Mouse (Mus musculus) heart, embryonic 11.5 days (tissue): ENCODE results near the gene Hoxb3. TPM values are rescaled to one million over a fixed set of nuclear protein-coding genes. Genes with fewer than 3 reads are reported as not detected.
A peak's percentile ranks its signal among the peaks of the same experiment; 100 is the strongest.

Experiments used
- ATAC-seq: fragments of 200-750 bp; cut with Nextera tagmentation; replicated peaks from 2 replicates; pipeline ENCODE4 v1.8.0; 2017; ENCODE audit warnings: moderate library complexity; ENCODE audit not compliant: insufficient number of reproducible peaks, low FRiP score, low TSS enrichment
- H3K27ac ChIP-seq: fragments of 300-500 bp; sonication (generic); 2 replicates; pipeline ENCODE4 v1.5.1; 2014; ENCODE audit warnings: mild to moderate bottlenecking, low read depth, low read length
- H3K27me3 ChIP-seq: fragments of 300-500 bp; sonication (generic); 2 replicates; pipeline ENCODE4 v1.6.1; 2014; ENCODE audit warnings: mild to moderate bottlenecking, low read length, mixed read lengths; ENCODE audit not compliant: control insufficient read depth, insufficient read depth
- H3K36me3 ChIP-seq: fragments of 300-500 bp; sonication (generic); 2 replicates; pipeline ENCODE4 v1.6.1; 2014; ENCODE audit warnings: mild to moderate bottlenecking, low read length, moderate library complexity, mixed read lengths; ENCODE audit not compliant: control insufficient read depth, insufficient read depth
- H3K4me1 ChIP-seq: fragments of 300-500 bp; sonication (generic); 2 replicates; pipeline ENCODE4 v1.6.1; 2014; ENCODE audit warnings: low read length; ENCODE audit not compliant: control insufficient read depth, insufficient read depth
- H3K4me2 ChIP-seq: fragments of 300-500 bp; sonication (generic); 2 replicates; pipeline ENCODE4 v1.6.1; 2014; ENCODE audit warnings: mild to moderate bottlenecking, moderate library complexity
- H3K4me3 ChIP-seq: fragments of 300-500 bp; sonication (generic); 2 replicates; pipeline ENCODE4 v1.5.1; 2014; ENCODE audit warnings: low read depth, low read length
- H3K9ac ChIP-seq: fragments of 300-500 bp; sonication (generic); 2 replicates; pipeline ENCODE4 v1.6.1; 2014; ENCODE audit warnings: mild to moderate bottlenecking, low read depth, low read length, moderate library complexity
- H3K9me3 ChIP-seq: fragments of 300-500 bp; sonication (generic); replicated peaks from 2 replicates; pipeline ENCODE4 v1.6.1; 2016; ENCODE audit warnings: low read length; ENCODE audit not compliant: control insufficient read depth
- WGBS: fragments of 180-500 bp; shearing (Covaris S2); extraction: QIAGEN DNeasy Blood & Tissue Kit; methylation state at CpG from one replicate; pipeline ENCODE4 v1.1.7; 2014; ENCODE audit not compliant: insufficient replicate concordance; 5-methylcytosine and 5-hydroxymethylcytosine counted together
- polyA plus RNA-seq: library from polyadenylated mRNA; unstranded; fragments of >200 nt; fragmentation: Nextera tagmentation; extraction: Ambion mirVana; gene quantifications from 2 replicates; pipeline ENCODE4 v1.2.1, GENCODE M21; 2014

Hoxb3 gene
- polyA plus RNA-seq, 1 experiment from 2014 or later: 0.74 TPM

DNA sequence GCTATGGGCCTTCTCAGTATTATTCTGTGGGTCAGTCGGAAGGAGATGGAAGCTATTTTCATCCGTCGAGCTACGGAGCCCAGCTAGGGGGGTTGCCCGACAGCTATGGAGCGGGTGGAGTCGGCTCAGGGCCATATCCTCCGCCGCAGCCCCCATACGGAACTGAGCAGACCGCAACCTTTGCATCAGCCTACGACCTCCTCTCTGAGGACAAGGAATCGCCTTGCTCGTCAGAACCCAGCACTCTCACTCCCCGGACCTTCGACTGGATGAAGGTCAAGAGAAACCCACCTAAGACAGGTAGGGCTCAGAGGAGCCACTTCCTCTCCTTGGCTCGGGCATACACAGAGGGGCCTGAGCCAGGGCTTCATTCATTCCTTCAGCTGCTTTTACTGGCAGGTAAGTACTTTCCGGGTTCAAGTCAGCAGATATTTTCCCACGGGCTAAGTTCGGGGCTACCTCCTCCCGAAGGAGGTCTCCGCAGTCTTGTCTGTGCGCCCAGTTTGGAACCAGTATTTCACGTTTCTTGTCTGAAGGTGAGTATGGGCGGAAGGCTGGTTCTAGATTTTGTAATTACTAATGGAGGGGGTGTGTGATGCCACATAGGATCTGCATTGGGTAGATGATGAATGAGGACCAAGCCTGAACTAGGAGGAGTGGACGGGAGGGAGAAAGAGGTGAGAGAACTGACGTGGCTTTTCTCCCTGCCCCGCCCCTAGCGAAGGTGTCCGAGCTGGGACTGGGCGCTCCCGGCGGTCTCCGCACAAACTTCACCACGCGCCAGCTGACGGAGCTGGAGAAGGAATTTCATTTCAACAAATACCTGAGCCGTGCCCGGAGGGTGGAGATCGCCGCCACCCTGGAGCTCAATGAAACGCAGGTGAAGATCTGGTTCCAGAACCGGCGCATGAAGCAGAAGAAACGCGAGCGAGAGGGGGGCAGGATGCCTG lies 43.2 kb downstream of the Hoxb3 start:
- Histone ChIP-seq H3K9ac (no peak overlapping the region), H3K9me3 (no peaks in the 10 kb centered on the region), H3K27me3 (peaks cover 87% of the 10 kb centered on the region), H3K36me3 (no peaks in the 10 kb centered on the region), H3K27ac (no peak overlapping the region), H3K4me1 (peaks cover 5% of the 10 kb centered on the region; the same call in 1 of the 2 replicates), H3K4me2 (peak overlapping the region; percentile 47), H3K4me3 (peak overlapping the region; percentile 21)
- no peak for ATAC-seq
- 2% methylated on average over 47 of the region's 47 CpGs for WGBS

DNA sequence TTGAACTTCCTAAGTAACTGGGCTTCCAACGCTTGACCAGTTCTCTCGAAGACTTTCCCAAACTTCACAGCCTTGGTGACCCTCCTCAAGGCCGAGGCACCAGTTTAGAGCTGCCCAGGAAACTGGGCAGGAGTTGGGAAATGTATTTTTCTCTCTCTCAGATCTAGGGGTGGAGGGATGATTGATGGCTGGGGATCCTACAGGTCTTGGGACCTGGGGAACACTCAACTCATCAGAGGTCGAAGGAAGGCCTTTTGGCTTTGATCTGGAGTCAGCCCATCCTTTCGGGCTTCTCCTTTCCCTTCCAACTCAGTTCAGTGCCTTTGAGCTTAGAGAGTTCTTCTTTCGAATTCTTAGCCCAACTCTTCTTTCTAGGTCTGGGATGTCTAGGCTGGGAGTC lies 44.0 kb downstream of the Hoxb3 start:
- Histone ChIP-seq H3K9me3 (no peaks in the 10 kb centered on the region), H3K4me3 (no peak overlapping the region; the same call in 1 of the 2 replicates), H3K27me3 (peaks cover 87% of the 10 kb centered on the region), H3K9ac (no peak overlapping the region), H3K4me1 (peaks cover 5% of the 10 kb centered on the region; the same call in 1 of the 2 replicates), H3K4me2 (no peak overlapping the region; the same call in 1 of the 2 replicates), H3K27ac (no peak overlapping the region), H3K36me3 (no peaks in the 10 kb centered on the region)
- ATAC-seq: no peak
- 32% methylated on average over 6 of the region's 6 CpGs for WGBS

DNA sequence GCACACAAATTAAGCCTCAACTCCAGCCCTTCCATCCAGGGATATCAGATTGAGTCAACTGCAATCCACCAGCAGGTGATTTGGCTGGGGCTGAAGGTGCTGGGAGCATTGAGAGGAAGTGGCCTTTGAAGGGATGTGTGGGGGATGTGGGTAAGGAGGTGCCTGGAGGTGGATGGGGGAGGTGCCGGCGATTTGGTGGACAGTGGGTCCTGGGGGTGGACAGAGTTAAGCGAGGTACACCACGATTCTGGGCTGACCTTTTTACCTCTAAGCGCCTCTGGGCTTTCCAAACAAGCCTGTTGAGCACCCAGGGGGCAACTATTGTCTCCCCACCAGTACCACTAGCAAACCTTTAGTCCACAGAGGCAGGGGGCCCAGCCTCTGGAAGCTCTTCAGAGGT lies 45.6 kb downstream of the Hoxb3 start:
- Histone ChIP-seq H3K4me3 (no peak overlapping the region), H3K9ac (no peak overlapping the region), H3K4me1 (peaks cover 8% of the 10 kb centered on the region; the same call in 1 of the 2 replicates), H3K27me3 (peaks cover 85% of the 10 kb centered on the region), H3K4me2 (no peak overlapping the region), H3K27ac (no peak overlapping the region), H3K9me3 (no peaks in the 10 kb centered on the region), H3K36me3 (no peaks in the 10 kb centered on the region)
- WGBS: 21% methylated on average over 5 of the region's 5 CpGs
- ATAC-seq: no peak

DNA sequence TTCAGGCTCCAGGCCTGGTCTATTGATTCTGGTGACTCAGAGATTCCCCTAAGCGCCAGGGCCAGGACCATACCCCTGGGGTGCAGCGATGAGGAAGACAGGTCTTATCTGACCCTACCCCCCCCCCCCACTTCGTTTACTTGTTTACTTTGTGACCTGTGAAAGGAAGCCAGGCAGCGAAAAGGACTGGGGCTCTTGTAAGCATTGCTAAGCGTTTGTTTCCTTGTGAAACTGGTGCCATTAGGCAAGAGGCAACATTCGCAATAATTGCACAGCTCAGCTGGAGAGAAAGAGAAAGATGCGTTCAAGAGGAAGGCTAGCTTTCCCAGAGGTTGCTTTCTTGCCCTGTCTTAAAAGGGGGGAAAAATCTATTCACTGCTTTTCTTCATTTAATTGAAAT lies 46.0 kb downstream of the Hoxb3 start:
- no peak overlapping the region for H3K4me2 ChIP-seq
- H3K27me3 ChIP-seq: peaks cover 85% of the 10 kb centered on the region
- no peak overlapping the region for H3K4me3 ChIP-seq
- H3K9me3 ChIP-seq: no peaks in the 10 kb centered on the region
- peaks cover 8% of the 10 kb centered on the region; the same call in 1 of the 2 replicates for H3K4me1 ChIP-seq
- WGBS: 29% methylated on average over 7 of the region's 7 CpGs
- no peak overlapping the region for H3K9ac ChIP-seq
- no peaks in the 10 kb centered on the region for H3K36me3 ChIP-seq
- no peak for ATAC-seq
- no peak overlapping the region for H3K27ac ChIP-seq

DNA sequence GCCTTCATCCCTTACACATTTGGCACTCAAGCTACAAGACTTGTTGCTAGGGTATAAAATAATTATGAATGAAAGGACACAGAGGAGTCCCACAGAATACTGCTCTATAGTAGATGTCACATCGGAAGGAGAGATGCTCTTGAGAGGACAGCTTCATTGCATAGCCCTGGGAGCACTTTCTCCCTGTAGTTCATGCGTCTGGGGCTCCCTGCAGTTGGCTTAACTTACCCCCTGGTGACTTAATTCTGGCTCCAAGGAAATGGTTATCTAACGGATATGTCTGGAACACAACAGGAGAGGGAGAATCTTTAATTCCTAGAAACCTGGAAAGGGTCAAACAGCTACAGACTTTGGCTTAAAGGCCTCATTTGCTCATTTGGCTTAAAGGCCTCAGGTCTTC lies 48.6 kb downstream of the Hoxb3 start:
- peaks cover 76% of the 10 kb centered on the region for H3K27me3 ChIP-seq
- no peak overlapping the region for H3K4me2 ChIP-seq
- H3K4me1 ChIP-seq: 0 out of 2 replicates have a peak, but pooled peaks cover 3% of the 10 kb centered on the region
- H3K9me3 ChIP-seq: no peaks in the 10 kb centered on the region
- H3K27ac ChIP-seq: no peak overlapping the region
- H3K4me3 ChIP-seq: no peak overlapping the region
- no peak overlapping the region for H3K9ac ChIP-seq
- WGBS: 35% methylated on average over 3 of the region's 3 CpGs
- no peak for ATAC-seq
- H3K36me3 ChIP-seq: no peaks in the 10 kb centered on the region

DNA sequence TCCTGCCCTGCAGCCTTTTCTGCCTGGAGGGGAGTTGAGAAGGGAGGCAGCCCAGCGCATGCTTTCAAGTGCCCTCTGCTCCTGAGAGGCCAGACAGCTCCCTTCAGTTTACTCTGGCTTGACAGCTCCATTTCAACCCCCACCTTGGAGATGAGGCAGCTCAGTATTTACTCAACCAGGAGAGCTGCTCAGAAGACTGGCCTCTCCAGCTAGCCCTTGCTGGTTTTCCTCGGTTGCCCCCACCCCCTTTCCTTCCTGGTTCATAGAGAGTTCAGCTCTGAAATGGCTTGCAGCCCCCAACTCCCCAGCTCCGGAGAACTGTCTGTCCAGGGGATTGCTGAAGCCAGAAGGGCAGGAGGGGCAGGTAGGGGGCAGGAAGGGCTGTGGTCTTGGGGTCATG lies 49.4 kb downstream of the Hoxb3 start:
- WGBS: 3% methylated on average over 3 of the region's 3 CpGs
- Histone ChIP-seq H3K9ac (no peak overlapping the region), H3K4me2 (no peak overlapping the region), H3K9me3 (no peaks in the 10 kb centered on the region), H3K4me1 (0 out of 2 replicates have a peak, but pooled peaks cover 3% of the 10 kb centered on the region), H3K27me3 (peaks cover 73% of the 10 kb centered on the region), H3K36me3 (no peaks in the 10 kb centered on the region), H3K27ac (no peak overlapping the region), H3K4me3 (no peak overlapping the region)
- ATAC-seq: no peak

DNA sequence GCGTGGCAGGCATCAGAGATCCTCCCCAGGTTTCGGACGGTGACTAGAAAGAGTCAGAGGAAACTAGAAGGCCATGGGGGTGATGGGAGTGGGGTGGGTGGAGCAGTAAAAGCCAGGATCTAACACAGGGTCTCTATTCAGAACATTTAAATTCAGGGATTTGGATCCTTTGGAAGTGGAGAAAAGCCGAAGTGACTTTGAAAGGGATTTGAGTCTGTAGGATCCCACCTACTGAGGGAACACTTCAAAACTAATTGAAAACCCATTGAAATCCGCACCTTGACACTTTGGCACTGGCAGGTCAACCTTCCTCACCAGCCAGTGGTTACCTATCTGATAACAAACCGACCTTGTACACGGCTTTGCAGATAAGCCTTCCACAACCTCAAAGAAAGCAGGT lies 51.7 kb downstream of the Hoxb3 start:
- Histone ChIP-seq H3K4me2 (no peak overlapping the region), H3K4me1 (0 out of 2 replicates have a peak, but pooled peaks cover 3% of the 10 kb centered on the region), H3K9ac (no peak overlapping the region), H3K27me3 (peaks cover 51% of the 10 kb centered on the region), H3K27ac (no peak overlapping the region), H3K9me3 (no peaks in the 10 kb centered on the region), H3K4me3 (no peak overlapping the region), H3K36me3 (no peaks in the 10 kb centered on the region)
- WGBS: 22% methylated on average over 7 of the region's 7 CpGs
- no peak for ATAC-seq

DNA sequence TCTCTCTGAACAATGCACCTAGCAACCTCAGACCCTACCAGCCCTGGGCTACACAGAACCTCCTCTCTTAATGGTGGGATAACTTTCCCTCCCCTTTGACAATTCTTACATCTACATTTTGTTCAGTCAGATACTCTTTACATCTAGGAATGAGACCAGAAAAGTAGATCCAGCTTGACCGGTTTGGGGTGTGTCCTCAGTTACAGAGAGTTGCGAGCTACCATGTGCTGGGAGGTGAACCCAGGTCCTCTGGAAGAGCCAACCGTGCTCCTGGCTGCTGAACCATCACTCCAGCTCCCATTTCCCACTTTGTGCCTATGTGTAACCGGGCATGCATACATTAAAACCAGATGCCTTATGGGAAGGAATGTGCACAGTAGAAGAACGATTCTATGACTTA lies 60.3 kb downstream of the Hoxb3 start:
- Histone ChIP-seq H3K9me3 (no peaks in the 10 kb centered on the region), H3K4me1 (no peaks in the 10 kb centered on the region; the same call in 1 of the 2 replicates), H3K4me2 (no peak overlapping the region), H3K27ac (no peak overlapping the region), H3K27me3 (peaks cover 49% of the 10 kb centered on the region), H3K9ac (no peak overlapping the region), H3K4me3 (no peak overlapping the region), H3K36me3 (no peaks in the 10 kb centered on the region)
- ATAC-seq: no peak
- WGBS: 73% methylated on average over 5 of the region's 5 CpGs
